ENCODE assay signal across 8 mouse cellular contexts in the genomic region with DNA sequence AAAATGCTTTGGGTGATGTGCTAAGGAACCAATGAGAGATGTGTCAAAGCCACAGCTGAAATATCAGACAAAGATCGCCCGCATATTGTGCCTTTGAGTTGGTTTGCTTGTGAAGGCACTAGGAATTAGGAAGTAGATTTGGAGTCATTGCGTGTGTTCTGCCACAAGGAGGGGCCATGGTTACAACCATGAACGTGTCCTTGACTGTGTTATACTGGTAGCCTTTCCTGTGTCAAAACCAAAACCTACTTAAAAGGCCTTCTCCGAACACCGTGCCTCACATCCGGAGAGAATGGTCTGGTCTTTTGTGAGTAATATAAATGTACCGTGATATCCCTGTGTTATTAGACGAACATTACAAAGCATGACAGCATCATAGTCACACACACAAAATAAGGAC.
DNase-seq lines count a peak whose midpoint lies in the region; ATAC-seq lines count a peak whose summit lies in the region.

No protein-coding gene starts in this region.

- no peaks in the 10 kb centered on the region for H3K9me3 ChIP-seq in midbrain, embryonic 13.5 days

- H3K4me1 ChIP-seq in midbrain, embryonic 13.5 days (replicated peaks), result peaks cover 38% of the 10 kb centered on the region

- ATAC-seq in midbrain, embryonic 13.5 days, result peak; percentile 85

- no peaks in the 10 kb centered on the region for H3K36me3 ChIP-seq in midbrain, embryonic 13.5 days

- peak overlapping the region; percentile 9; the same call in 1 of the 2 replicates for H3K4me2 ChIP-seq in midbrain, embryonic 13.5 days (replicated peaks)

- WGBS in midbrain, embryonic 13.5 days, result 14% methylated on average over 9 of the region's 9 CpGs

- peak overlapping the region; percentile 66 for H3K27ac ChIP-seq in midbrain, embryonic 13.5 days

- no peaks in the 10 kb centered on the region for H3K27me3 ChIP-seq in midbrain, embryonic 13.5 days

- no peak overlapping the region for H3K9ac ChIP-seq in midbrain, embryonic 13.5 days (replicated peaks)

- no peak overlapping the region for H3K4me3 ChIP-seq in midbrain, embryonic 13.5 days (replicated peaks)

- DNase-seq in urinary bladder, postnatal 36 days (ENCODE audit: low spot score in 2 of 2), result peak; percentile 2 to 4
- DNase-seq in urinary bladder, adult 2 months (ENCODE audit: low spot score), result no peak
- peak; percentile 38 to 42 for DNase-seq in cerebellum, postnatal 36 days
- DNase-seq in frontal cortex, postnatal 36 days (ENCODE audit: low spot score in 2 of 2), result peak; percentile 46 to 69
- DNase-seq in layer of hippocampus, postnatal 10 days (ENCODE audit: low spot score in 2 of 2), result peak; percentile 61 to 74
- DNase-seq in spleen, postnatal 4 days (ENCODE audit: low spot score in 2 of 2), result no peak
- no peak for DNase-seq in urinary bladder, postnatal 10 days (ENCODE audit: low spot score)

Comparison
In these comparisons a context has a peak if more than half of its experiments do, and no peak if none do; other contexts are left out.
1. DNase-seq: peak in urinary bladder, postnatal 36 days (2 of 2), cerebellum, postnatal 36 days (2 of 2), frontal cortex, postnatal 36 days (2 of 2) and layer of hippocampus, postnatal 10 days (2 of 2); none in urinary bladder, adult 2 months (single experiment), spleen, postnatal 4 days (0 of 2) and urinary bladder, postnatal 10 days (single experiment).